8 mouse cellular contexts compared by ENCODE assay signal in the genomic region with DNA sequence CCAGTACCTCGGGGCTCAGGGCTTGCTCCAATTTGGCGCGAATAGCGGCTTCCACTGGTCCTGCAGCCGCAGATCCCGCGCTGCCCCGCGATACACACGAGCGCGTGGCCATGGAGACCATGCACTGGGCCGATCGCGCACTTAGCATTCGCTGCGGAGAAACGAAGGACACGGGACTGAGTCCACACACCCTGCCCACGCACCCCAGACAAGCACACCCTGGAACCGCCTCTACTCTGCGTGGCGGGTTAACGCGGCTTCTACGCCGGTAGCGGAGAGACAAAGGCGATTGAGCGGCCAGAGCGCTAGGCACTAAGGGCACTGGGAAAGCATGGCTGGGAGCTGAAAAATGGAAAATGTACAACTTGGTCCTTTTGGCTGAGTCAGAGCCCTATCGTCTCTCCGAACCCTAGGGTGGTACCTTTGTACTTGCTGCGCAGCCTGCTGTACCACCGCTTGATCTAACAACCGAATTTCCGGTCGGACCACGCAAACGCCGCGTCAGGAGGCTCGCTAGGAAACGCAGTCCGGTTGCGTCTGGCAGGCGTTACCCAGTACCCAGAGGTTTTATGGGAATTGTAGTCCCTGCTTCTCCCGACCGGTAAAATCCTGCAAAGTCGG. TPM values are rescaled to one million over a fixed set of nuclear protein-coding genes. Genes with fewer than 3 reads are reported as not detected.
DNase-seq lines count a peak whose midpoint lies in the region; ATAC-seq and TF ChIP-seq lines count a peak whose summit lies in the region.

No protein-coding gene starts in this region.

- ATAC-seq in embryonic facial prominence, embryonic 15.5 days (ENCODE audit: insufficient number of reproducible peaks, low FRiP score, low TSS enrichment, low read depth): peak; percentile 96
- ATAC-seq in limb, embryonic 13.5 days (ENCODE audit: low FRiP score, low read depth): peak; percentile 93
- peak; percentile 95 for ATAC-seq in midbrain, embryonic 15.5 days (replicated peaks)

- WGBS in embryonic facial prominence, embryonic 15.5 days: under 1% methylated on average over 50 of the region's 50 CpGs
- WGBS in limb, embryonic 13.5 days: under 1% methylated on average over 50 of the region's 50 CpGs
- WGBS in midbrain, embryonic 15.5 days: under 1% methylated on average over 50 of the region's 50 CpGs

- no peaks in the 10 kb centered on the region for H3K9me3 ChIP-seq in embryonic facial prominence, embryonic 15.5 days (replicated peaks)
- 0 out of 2 replicates have a peak, but pooled peaks cover 5% of the 10 kb centered on the region for H3K9me3 ChIP-seq in limb, embryonic 13.5 days
- H3K9me3 ChIP-seq in midbrain, embryonic 15.5 days: no peaks in the 10 kb centered on the region

- peaks cover under 1% of the 10 kb centered on the region; the same call in 1 of the 2 replicates for H3K36me3 ChIP-seq in embryonic facial prominence, embryonic 15.5 days
- H3K36me3 ChIP-seq in limb, embryonic 13.5 days: peaks cover 5% of the 10 kb centered on the region
- H3K36me3 ChIP-seq in midbrain, embryonic 15.5 days (replicated peaks): peaks cover 6% of the 10 kb centered on the region; the same call in 1 of the 2 replicates

- H3K27ac ChIP-seq in bone marrow macrophage, adult 2 months (ENCODE audit: insufficient read depth, low read depth, low read length): peak overlapping the region; percentile 62
- H3K27ac ChIP-seq in embryonic facial prominence, embryonic 15.5 days (replicated peaks): peak overlapping the region; percentile 97
- H3K27ac ChIP-seq in limb, embryonic 13.5 days: peak overlapping the region; percentile 95
- peak overlapping the region; percentile 98 for H3K27ac ChIP-seq in midbrain, embryonic 15.5 days

- no peaks in the 10 kb centered on the region for H3K27me3 ChIP-seq in embryonic facial prominence, embryonic 15.5 days
- no peaks in the 10 kb centered on the region for H3K27me3 ChIP-seq in limb, embryonic 13.5 days
- H3K27me3 ChIP-seq in midbrain, embryonic 15.5 days (replicated peaks): no peaks in the 10 kb centered on the region

- peak overlapping the region; percentile 75 for H3K9ac ChIP-seq in embryonic facial prominence, embryonic 15.5 days
- H3K9ac ChIP-seq in limb, embryonic 13.5 days: peak overlapping the region; percentile 88
- H3K9ac ChIP-seq in midbrain, embryonic 15.5 days: peak overlapping the region; percentile 91

- TF ChIP-seq POLR2A in bone marrow macrophage, adult 2 months (IDR thresholded peaks at IDR 0.05; ENCODE audit: borderline replicate concordance, low read depth, low read length): 0 out of 2 replicates have a peak, but pooled peaks have one; percentile 30

- peak; percentile 94 for DNase-seq in A20 (ENCODE audit: low read depth, low spot score)
- peak; percentile 90 to 91 for DNase-seq in heart, adult 9 months (ENCODE audit: low spot score in 2 of 2)
- DNase-seq in kidney, adult 9 months: peak; percentile 93
- peak; percentile 72 to 86 for DNase-seq in spleen, postnatal 10 days (ENCODE audit: low spot score in 2 of 2)

- peaks cover 11% of the 10 kb centered on the region for H3K4me1 ChIP-seq in bone marrow macrophage, adult 2 months (ENCODE audit: control insufficient read depth, insufficient read depth, low read length)
- H3K4me1 ChIP-seq in embryonic facial prominence, embryonic 15.5 days: peaks cover 14% of the 10 kb centered on the region
- peaks cover 14% of the 10 kb centered on the region for H3K4me1 ChIP-seq in limb, embryonic 13.5 days
- peaks cover 14% of the 10 kb centered on the region for H3K4me1 ChIP-seq in midbrain, embryonic 15.5 days

- H3K4me3 ChIP-seq in bone marrow macrophage, adult 2 months (ENCODE audit: insufficient read depth, low read length): peak overlapping the region; percentile 77
- H3K4me3 ChIP-seq in embryonic facial prominence, embryonic 15.5 days (replicated peaks): peak overlapping the region; percentile 75
- peak overlapping the region; percentile 70 for H3K4me3 ChIP-seq in limb, embryonic 13.5 days
- H3K4me3 ChIP-seq in midbrain, embryonic 15.5 days: peak overlapping the region; percentile 71

- peak overlapping the region; percentile 88 for H3K4me2 ChIP-seq in embryonic facial prominence, embryonic 15.5 days (replicated peaks)
- H3K4me2 ChIP-seq in limb, embryonic 13.5 days (replicated peaks): peak overlapping the region; percentile 94
- peak overlapping the region; percentile 76 for H3K4me2 ChIP-seq in midbrain, embryonic 15.5 days

- TF ChIP-seq CTCF in bone marrow macrophage, adult 2 months (IDR thresholded peaks at IDR 0.05; ENCODE audit: low read depth, low read length): no peak

RNA-seq across cellular contexts. Expression of a gene that starts 16.3 kb away (rescaled TPM):
- 0.64 and 0.92 TPM in 2 replicates for polyA plus RNA-seq in bone marrow macrophage, adult 2 months (2012; ENCODE audit: insufficient read depth, insufficient read length, missing spikeins)
- 4.8 and 5.6 TPM in 2 replicates for polyA plus RNA-seq in embryonic facial prominence, embryonic 15.5 days (2015; fragmentation: Nextera tagmentation; extraction: Ambion mirVana)
- 4.6 and 7.8 TPM in 2 replicates for polyA plus RNA-seq in limb, embryonic 13.5 days (2015; fragmentation: Nextera tagmentation; extraction: Ambion mirVana)
- 140 and 142 TPM in 2 replicates for polyA plus RNA-seq in midbrain, embryonic 15.5 days (2015; fragmentation: Nextera tagmentation; extraction: Ambion mirVana)

RNA-seq across cellular contexts. Expression of a gene that starts 22.3 kb away (rescaled TPM):
- polyA plus RNA-seq in bone marrow macrophage, adult 2 months (2012; ENCODE audit: insufficient read depth, insufficient read length, missing spikeins): 14.1 and 19.0 TPM in 2 replicates
- 50.9 and 52.6 TPM in 2 replicates for polyA plus RNA-seq in embryonic facial prominence, embryonic 15.5 days (2015; fragmentation: Nextera tagmentation; extraction: Ambion mirVana)
- 51.1 and 55.2 TPM in 2 replicates for polyA plus RNA-seq in limb, embryonic 13.5 days (2015; fragmentation: Nextera tagmentation; extraction: Ambion mirVana)
- 51.0 and 59.9 TPM in 2 replicates for polyA plus RNA-seq in midbrain, embryonic 15.5 days (2015; fragmentation: Nextera tagmentation; extraction: Ambion mirVana)

RNA-seq across cellular contexts. Expression of a gene that starts 22.4 kb away (rescaled TPM):
- polyA plus RNA-seq in bone marrow macrophage, adult 2 months (2012; ENCODE audit: insufficient read depth, insufficient read length, missing spikeins): not detected in 2 replicates
- not detected in 2 replicates for polyA plus RNA-seq in embryonic facial prominence, embryonic 15.5 days (2015; fragmentation: Nextera tagmentation; extraction: Ambion mirVana)
- polyA plus RNA-seq in limb, embryonic 13.5 days (2015; fragmentation: Nextera tagmentation; extraction: Ambion mirVana): 1.3 TPM in 1 of 2 replicates, not detected in the other
- polyA plus RNA-seq in midbrain, embryonic 15.5 days (2015; fragmentation: Nextera tagmentation; extraction: Ambion mirVana): 0.92 TPM in 1 of 2 replicates, not detected in the other

RNA-seq across cellular contexts. Expression of a gene that starts 23.4 kb away (rescaled TPM):
- not detected in 2 replicates for polyA plus RNA-seq in bone marrow macrophage, adult 2 months (2012; ENCODE audit: insufficient read depth, insufficient read length, missing spikeins)
- 5.8 and 10.1 TPM in 2 replicates for polyA plus RNA-seq in embryonic facial prominence, embryonic 15.5 days (2015; fragmentation: Nextera tagmentation; extraction: Ambion mirVana)
- polyA plus RNA-seq in limb, embryonic 13.5 days (2015; fragmentation: Nextera tagmentation; extraction: Ambion mirVana): 11.1 and 12.0 TPM in 2 replicates
- 1.8 and 2.2 TPM in 2 replicates for polyA plus RNA-seq in midbrain, embryonic 15.5 days (2015; fragmentation: Nextera tagmentation; extraction: Ambion mirVana)

RNA-seq across cellular contexts. Expression of a gene that starts 23.7 kb away (rescaled TPM):
- polyA plus RNA-seq in bone marrow macrophage, adult 2 months (2012; ENCODE audit: insufficient read depth, insufficient read length, missing spikeins): 13.0 and 13.9 TPM in 2 replicates
- polyA plus RNA-seq in embryonic facial prominence, embryonic 15.5 days (2015; fragmentation: Nextera tagmentation; extraction: Ambion mirVana): 9.8 and 13.5 TPM in 2 replicates
- 6.7 and 7.2 TPM in 2 replicates for polyA plus RNA-seq in limb, embryonic 13.5 days (2015; fragmentation: Nextera tagmentation; extraction: Ambion mirVana)
- 5.1 and 5.4 TPM in 2 replicates for polyA plus RNA-seq in midbrain, embryonic 15.5 days (2015; fragmentation: Nextera tagmentation; extraction: Ambion mirVana)

Comparison
In these comparisons a context has a peak if more than half of its experiments do, and no peak if none do; other contexts are left out.
1. Peak in every context shown above with its lines: DNase-seq, ATAC-seq, H3K4me3 ChIP-seq and H3K27ac ChIP-seq.
2. RNA of a gene that starts 16.3 kb away (polyA plus RNA-seq): 140 to 142 TPM in midbrain, embryonic 15.5 days; 4.8 to 5.6 TPM in embryonic facial prominence, embryonic 15.5 days, 4.6 to 7.8 TPM in limb, embryonic 13.5 days and 0.64 to 0.92 TPM in bone marrow macrophage, adult 2 months; every median in the first group is over 10 times any median in the second.